Mouse (Mus musculus): Measurements from ENCODE around the gene Gfpt1. TPM values are rescaled to one million over a fixed set of nuclear protein-coding genes. Genes with fewer than 3 reads are reported as not detected.

Gfpt1 gene
- polyA plus RNA-seq, 1 experiment from 2014 or later: 17.5 TPM

DNA sequence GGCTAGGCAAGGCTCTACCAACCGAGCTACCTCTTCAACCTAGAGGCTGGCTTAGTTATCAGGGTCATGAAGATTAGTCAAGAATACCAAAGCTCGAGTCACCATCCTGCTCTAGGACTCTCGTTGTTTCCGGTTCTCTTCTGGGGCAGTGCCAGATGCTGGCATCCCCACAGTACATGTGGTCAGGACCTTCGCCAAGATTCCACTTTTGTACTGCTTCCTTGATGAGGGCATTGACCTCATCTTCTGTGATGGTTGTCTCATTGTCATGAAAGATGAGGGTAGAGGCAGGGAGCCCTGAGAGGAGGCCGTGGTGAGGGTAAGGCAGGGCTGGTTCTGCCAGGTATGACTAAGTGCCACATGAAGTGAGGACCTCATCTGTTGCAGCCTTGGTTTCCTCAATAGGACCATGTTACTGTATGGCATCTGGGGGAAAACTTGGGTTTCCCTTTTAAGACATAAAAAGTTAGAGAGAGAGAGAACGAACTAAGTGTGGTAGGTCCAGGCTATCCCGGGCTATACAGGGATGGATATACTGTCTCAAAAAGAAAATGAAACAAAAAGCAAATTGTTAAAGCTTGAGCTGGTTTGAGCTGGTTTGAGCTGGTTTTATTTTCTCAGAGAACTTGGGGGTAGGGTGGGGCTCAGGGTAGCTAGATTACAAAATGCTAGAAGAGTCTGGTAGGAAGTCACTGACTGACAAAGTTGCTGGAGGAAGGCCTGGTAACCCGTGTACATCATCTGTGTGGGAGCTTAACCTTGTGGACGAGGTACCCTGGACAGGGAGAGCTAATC is 4.6 kb upstream of the Gfpt1 start:
- Histone ChIP-seq H3K4me1 (replicated peaks; ENCODE audit: control insufficient read depth, insufficient read depth, low read length) (0 out of 2 replicates have a peak, but pooled peaks cover 11% of the 10 kb centered on the region), H3K9ac (ENCODE audit: low read depth, low read length) (no peak overlapping the region), H3K27ac (ENCODE audit: low read depth, low read length) (no peak overlapping the region), H3K9me3 (ENCODE audit: control insufficient read depth) (peaks cover 6% of the 10 kb centered on the region; the same call in 1 of the 2 replicates), H3K27me3 (replicated peaks; ENCODE audit: control insufficient read depth, insufficient read depth, low read length) (no peaks in the 10 kb centered on the region), H3K4me2 (replicated peaks; ENCODE audit: low read depth) (no peak overlapping the region), H3K4me3 (ENCODE audit: low read depth, low read length) (no peak overlapping the region), H3K36me3 (ENCODE audit: control insufficient read depth, insufficient read depth) (no peaks in the 10 kb centered on the region; the same call in 1 of the 2 replicates)
- ATAC-seq: no peak
- no peak for TF ChIP-seq CTCF (IDR thresholded peaks at IDR 0.05; ENCODE audit: low read depth)
- 68% methylated on average over 10 of the region's 10 CpGs for WGBS

GRCm38 (mm10) chr6:87039161-87039560 is 3.5 kb upstream of the Gfpt1 start:
- 0 out of 2 replicates have a peak, but pooled peaks have one; percentile 2 for TF ChIP-seq CTCF (IDR thresholded peaks at IDR 0.05; ENCODE audit: low read depth)

DNA sequence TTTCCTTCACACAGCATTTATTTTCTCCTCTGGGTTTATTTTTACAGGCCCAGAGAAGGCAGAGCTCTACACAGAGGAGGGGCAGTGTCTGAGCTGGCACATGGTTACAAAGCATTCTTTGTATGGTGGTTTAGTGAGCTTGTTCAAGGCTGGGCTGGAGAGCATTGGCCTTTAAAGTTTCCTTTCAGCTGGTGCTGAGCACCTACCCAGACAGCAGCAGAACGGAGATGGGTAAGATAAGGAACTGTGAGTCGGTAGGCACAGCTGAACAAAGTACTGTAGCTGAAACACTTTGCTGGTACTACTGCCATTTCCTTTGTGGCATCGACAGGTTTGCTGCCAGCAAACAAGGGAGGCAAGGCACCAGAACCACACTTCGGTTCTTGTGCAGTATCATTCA is 1.7 kb upstream of the Gfpt1 start:
- no peaks in the 10 kb centered on the region for H3K27me3 ChIP-seq (replicated peaks; ENCODE audit: control insufficient read depth, insufficient read depth, low read length)
- ATAC-seq: no peak

More at GRCm38 (mm10) chr6:87039161-87039560, 3.5 kb upstream of the Gfpt1 start:
- no peak overlapping the region for H3K9ac ChIP-seq (ENCODE audit: low read depth, low read length)
- no peaks in the 10 kb centered on the region; the same call in 1 of the 2 replicates for H3K36me3 ChIP-seq (ENCODE audit: control insufficient read depth, insufficient read depth)
- no peaks in the 10 kb centered on the region for H3K27me3 ChIP-seq (replicated peaks; ENCODE audit: control insufficient read depth, insufficient read depth, low read length)
- H3K4me1 ChIP-seq (replicated peaks; ENCODE audit: control insufficient read depth, insufficient read depth, low read length): 0 out of 2 replicates have a peak, but pooled peaks cover 11% of the 10 kb centered on the region
- WGBS: 74% methylated on average over 8 of the region's 8 CpGs
- ATAC-seq: no peak
- peaks cover 6% of the 10 kb centered on the region; the same call in 1 of the 2 replicates for H3K9me3 ChIP-seq (ENCODE audit: control insufficient read depth)
- no peak overlapping the region for H3K27ac ChIP-seq (ENCODE audit: low read depth, low read length)
- no peak overlapping the region for H3K4me2 ChIP-seq (replicated peaks; ENCODE audit: low read depth)
- H3K4me3 ChIP-seq (ENCODE audit: low read depth, low read length): no peak overlapping the region

DNA sequence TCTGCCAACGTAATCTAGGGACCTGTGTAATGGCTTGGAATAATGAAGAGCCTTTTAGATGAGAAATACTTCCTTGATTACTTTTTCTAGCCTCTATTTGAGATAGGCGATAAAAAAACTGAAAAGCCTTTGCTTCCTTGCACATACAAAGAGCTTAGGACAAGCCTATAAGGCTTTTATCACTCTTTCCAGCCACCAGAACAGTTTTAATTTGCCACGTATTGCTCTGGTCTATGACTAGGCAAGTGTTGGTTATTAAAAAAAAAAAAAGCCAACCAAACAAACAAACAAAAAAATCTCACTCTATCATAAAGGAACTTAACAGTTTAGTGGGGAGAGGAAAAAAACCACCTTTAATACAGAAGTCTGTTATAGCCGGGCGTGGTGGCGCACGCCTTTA is 1.2 kb upstream of the Gfpt1 start:
- 80% methylated on average over 7 of the region's 7 CpGs for WGBS
- H3K4me2 ChIP-seq (replicated peaks; ENCODE audit: low read depth): peak overlapping the region; percentile 89

More for the DNA sequence above, 1.7 kb upstream of the Gfpt1 start:
- 56% methylated on average over 4 of the region's 4 CpGs for WGBS
- H3K4me1 ChIP-seq (replicated peaks; ENCODE audit: control insufficient read depth, insufficient read depth, low read length): 0 out of 2 replicates have a peak, but pooled peaks cover 7% of the 10 kb centered on the region
- no peak overlapping the region for H3K4me2 ChIP-seq (replicated peaks; ENCODE audit: low read depth)
- TF ChIP-seq CTCF (IDR thresholded peaks at IDR 0.05; ENCODE audit: low read depth): no peak
- no peaks in the 10 kb centered on the region; the same call in 1 of the 2 replicates for H3K36me3 ChIP-seq (ENCODE audit: control insufficient read depth, insufficient read depth)
- H3K4me3 ChIP-seq (ENCODE audit: low read depth, low read length): no peak overlapping the region
- H3K9me3 ChIP-seq (ENCODE audit: control insufficient read depth): peaks cover 6% of the 10 kb centered on the region; the same call in 1 of the 2 replicates
- H3K9ac ChIP-seq (ENCODE audit: low read depth, low read length): no peak overlapping the region
- H3K27ac ChIP-seq (ENCODE audit: low read depth, low read length): no peak overlapping the region; the same call in 1 of the 2 replicates

DNA sequence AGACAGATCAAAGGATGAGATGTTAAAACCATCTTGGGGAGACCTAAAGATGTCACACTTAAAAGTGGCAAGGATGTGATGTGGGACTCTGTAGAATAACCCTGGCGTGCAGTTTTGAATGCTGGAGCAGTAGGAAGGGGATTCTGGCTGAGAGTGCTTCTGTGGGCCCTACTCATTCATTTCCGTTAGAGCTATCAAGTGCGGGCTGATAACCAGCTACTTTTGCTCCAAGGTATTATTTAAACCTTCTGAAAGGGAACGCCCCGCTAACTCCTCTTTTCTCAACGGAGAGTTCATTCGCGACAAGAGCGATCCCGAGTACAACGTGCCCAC is 676 bp upstream of the Gfpt1 start:
- peak overlapping the region; percentile 79 for H3K9ac ChIP-seq (ENCODE audit: low read depth, low read length)
- peaks cover 2% of the 10 kb centered on the region; the same call in 1 of the 2 replicates for H3K9me3 ChIP-seq (ENCODE audit: control insufficient read depth)
- ATAC-seq: no peak
- WGBS: under 1% methylated on average over 11 of the region's 11 CpGs
- H3K4me3 ChIP-seq (ENCODE audit: low read depth, low read length): peak overlapping the region; percentile 92
- peak overlapping the region; percentile 89 for H3K4me2 ChIP-seq (replicated peaks; ENCODE audit: low read depth)
- no peak for TF ChIP-seq CTCF (IDR thresholded peaks at IDR 0.05; ENCODE audit: low read depth)
- no peaks in the 10 kb centered on the region; the same call in 1 of the 2 replicates for H3K36me3 ChIP-seq (ENCODE audit: control insufficient read depth, insufficient read depth)
- H3K27me3 ChIP-seq (replicated peaks; ENCODE audit: control insufficient read depth, insufficient read depth, low read length): no peaks in the 10 kb centered on the region
- 0 out of 2 replicates have a peak, but pooled peaks cover 7% of the 10 kb centered on the region for H3K4me1 ChIP-seq (replicated peaks; ENCODE audit: control insufficient read depth, insufficient read depth, low read length)
- H3K27ac ChIP-seq (ENCODE audit: low read depth, low read length): peak overlapping the region; percentile 99

More for the DNA sequence above, 1.2 kb upstream of the Gfpt1 start:
- no peak for ATAC-seq
- Histone ChIP-seq H3K9me3 (ENCODE audit: control insufficient read depth) (peaks cover 6% of the 10 kb centered on the region; the same call in 1 of the 2 replicates), H3K27me3 (replicated peaks; ENCODE audit: control insufficient read depth, insufficient read depth, low read length) (no peaks in the 10 kb centered on the region), H3K36me3 (ENCODE audit: control insufficient read depth, insufficient read depth) (no peaks in the 10 kb centered on the region; the same call in 1 of the 2 replicates), H3K27ac (ENCODE audit: low read depth, low read length) (peak overlapping the region; percentile 99), H3K9ac (ENCODE audit: low read depth, low read length) (no peak overlapping the region), H3K4me3 (ENCODE audit: low read depth, low read length) (no peak overlapping the region), H3K4me1 (replicated peaks; ENCODE audit: control insufficient read depth, insufficient read depth, low read length) (0 out of 2 replicates have a peak, but pooled peaks cover 7% of the 10 kb centered on the region)
- TF ChIP-seq CTCF (IDR thresholded peaks at IDR 0.05; ENCODE audit: low read depth): no peak

GRCm38 (mm10) chr6:87043131-87043516 is 478 bp downstream of the Gfpt1 start:
- H3K27me3 ChIP-seq (replicated peaks; ENCODE audit: control insufficient read depth, insufficient read depth, low read length): no peaks in the 10 kb centered on the region
- 0 out of 2 replicates have a peak, but pooled peaks cover 4% of the 10 kb centered on the region for H3K4me1 ChIP-seq (replicated peaks; ENCODE audit: control insufficient read depth, insufficient read depth, low read length)
- peak overlapping the region; percentile 99 for H3K27ac ChIP-seq (ENCODE audit: low read depth, low read length)
- no peak for TF ChIP-seq CTCF (IDR thresholded peaks at IDR 0.05; ENCODE audit: low read depth)
- H3K9ac ChIP-seq (ENCODE audit: low read depth, low read length): peak overlapping the region; percentile 79
- H3K4me3 ChIP-seq (ENCODE audit: low read depth, low read length): peak overlapping the region; percentile 92
- peaks cover 6% of the 10 kb centered on the region for H3K36me3 ChIP-seq (ENCODE audit: control insufficient read depth, insufficient read depth)
- ATAC-seq: 0 out of 2 replicates have a peak, but pooled peaks have one; percentile 0
- H3K9me3 ChIP-seq (ENCODE audit: control insufficient read depth): no peaks in the 10 kb centered on the region
- WGBS: 0% methylated on average over 9 of the region's 9 CpGs
- H3K4me2 ChIP-seq (replicated peaks; ENCODE audit: low read depth): peak overlapping the region; percentile 89
